Mouse (Mus musculus): Measurements from ENCODE around the gene Nbeal1.
"Not testable (repeated sequence)": the region's sequence is repeated elsewhere in the genome, so short reads cannot be mapped to it uniquely, and the experiment has no call there.

Nbeal1 gene

DNA sequence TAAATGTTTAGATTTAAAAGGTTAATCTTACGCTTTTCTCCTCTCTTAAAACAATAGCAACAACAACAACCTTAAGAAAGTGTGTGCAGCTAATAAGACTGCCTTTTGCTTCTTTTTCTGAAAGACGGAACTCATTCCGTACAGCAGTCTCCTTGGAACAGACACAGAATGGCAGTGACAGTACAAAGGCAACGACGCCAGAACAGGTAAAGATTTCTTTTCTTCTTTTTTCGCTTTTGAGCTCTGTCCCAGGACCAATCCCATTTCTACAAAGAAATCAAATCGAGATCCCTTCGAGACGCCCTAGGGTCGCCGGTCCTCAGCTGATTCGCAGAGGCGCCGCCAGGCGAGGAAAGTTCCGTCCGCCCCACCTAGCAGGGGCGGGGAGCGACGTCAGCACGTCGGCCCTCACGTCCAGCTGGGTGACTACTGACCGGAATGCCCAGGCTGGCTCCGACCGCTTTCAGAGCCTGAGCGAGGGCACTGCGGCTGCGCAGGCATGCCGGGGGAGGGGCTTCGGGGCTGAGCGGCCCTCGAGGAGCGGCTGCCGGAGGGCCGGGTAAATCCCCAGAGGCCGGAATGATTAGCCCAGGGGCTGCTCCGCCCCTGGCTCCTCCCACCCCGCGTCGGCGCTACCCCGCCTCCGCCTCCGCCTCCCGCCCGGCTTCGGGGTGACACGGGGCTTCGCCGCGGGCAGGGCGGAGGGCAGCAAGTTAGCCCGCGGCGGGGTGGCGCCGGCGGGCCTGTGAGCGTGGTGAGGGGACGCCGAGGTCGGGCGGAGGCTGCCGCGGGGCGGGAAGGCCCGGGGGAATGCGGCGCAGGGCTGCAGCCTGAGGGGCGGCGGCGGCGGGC is at the start of gene Nbeal1:
TSS of gene Nbeal1 (plus strand) at position 668 of the 852 bp plus-strand sequence.
- DNase-seq (ENCODE audit: low spot score in 2 of 2), result peak; percentile 98 to 100

DNA sequence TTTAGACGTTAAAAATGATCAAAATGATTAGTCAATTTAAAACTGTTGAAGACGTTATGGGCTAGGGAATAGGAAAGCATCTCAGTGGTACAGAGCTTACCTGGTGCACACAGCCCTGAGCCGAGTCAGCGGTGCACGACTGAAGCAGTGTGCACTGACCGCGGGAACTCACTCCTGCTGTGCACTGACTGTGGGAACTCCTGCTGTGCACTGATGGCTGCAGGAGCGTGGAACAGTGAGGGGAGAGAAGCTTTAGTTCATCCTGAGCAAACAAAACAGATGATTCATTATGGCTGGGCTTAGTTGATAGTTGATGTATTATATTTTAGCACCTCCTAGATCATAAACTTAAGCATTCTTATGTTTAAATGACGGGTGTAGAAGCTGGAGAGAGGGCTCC is 43.1 kb upstream of the Nbeal1 start:
- no peak for DNase-seq (ENCODE audit: low spot score in 2 of 2)

DNA sequence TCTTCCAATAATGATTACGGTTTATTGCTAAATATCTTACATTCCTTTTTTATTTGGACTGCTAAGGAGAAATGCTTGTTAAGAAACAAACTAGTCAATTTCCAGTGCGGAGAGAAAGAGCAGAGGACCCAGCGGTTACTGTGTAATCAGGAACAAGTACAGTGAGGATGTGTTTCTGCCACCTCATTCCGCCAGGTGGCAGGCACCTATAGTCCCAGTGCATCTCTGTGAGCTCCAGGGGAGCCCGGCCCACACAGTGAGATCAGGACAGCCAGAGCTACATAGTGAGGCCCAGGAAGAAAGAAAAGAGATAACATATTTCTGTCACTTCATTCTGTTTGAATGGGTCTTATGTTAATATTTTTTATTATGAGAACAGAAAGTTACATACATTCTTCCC is 27.7 kb upstream of the Nbeal1 start:
- no peak for DNase-seq (ENCODE audit: low spot score in 2 of 2)

- no peak for DNase-seq (ENCODE audit: low spot score in 2 of 2)
Observed at GRCm38 (mm10) chr1:60156651-60157050, 23.7 kb upstream of the Nbeal1 start.

DNA sequence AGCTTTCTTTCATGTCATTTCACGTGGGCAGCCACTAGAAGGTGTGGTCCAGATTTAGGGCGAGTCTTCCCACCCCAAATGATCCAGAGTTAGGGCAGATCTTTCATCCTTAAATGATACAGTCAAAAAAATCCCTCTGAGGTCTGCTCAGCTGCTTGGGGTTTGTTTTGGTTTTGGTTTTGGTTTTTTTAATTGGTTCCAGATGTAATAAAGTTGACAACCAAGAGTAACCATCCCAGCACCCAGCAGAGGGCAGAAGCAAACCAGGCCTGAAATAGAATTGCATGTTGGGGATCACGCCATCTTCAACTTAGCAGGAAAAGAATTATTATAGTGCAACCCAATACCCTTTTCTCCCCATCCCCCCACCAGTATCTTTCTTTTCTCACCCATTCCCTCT is 22.0 kb upstream of the Nbeal1 start:
- peak; percentile 41 to 54 for DNase-seq (ENCODE audit: low spot score in 2 of 2)

DNA sequence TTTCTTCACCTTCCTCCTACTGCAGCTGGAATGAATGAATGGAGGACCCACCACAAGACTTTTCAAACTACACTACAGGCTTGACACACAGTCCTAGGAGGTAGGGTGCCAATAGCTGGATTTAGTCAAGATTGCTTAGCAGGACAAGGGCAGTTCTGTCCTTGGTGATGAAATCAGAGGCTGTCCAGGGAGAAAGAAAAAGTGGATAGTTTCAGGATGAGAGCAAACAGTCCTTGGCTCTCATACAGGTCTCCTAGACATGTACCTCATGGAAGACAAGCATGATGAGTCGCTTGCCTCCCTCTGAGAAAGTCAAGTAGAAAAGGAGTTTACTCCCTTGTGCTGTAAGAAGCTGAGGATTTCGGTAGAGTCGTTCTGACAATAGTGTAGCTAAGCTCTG is 16.7 kb upstream of the Nbeal1 start:
- no peak for DNase-seq (ENCODE audit: low spot score in 2 of 2)

DNA sequence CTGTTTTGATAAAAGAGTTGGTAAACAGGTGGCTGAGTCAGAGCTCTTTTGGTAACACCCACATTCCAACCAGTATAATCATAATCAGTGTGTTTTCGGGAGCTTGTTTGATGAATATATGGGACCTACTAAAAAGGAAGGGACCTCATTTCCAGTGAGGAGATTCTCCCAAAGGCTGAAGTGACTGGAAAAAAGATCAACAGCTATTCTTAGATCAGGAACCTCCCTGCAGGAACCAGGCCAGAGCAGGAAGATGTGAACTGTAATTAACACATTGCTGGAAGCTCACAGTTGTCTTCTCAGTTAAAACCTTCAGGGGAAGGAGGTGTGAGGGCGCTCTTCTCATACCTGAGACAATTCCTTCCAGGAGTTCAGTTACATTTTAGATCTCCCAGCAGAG is 10.8 kb upstream of the Nbeal1 start:
- DNase-seq (ENCODE audit: low spot score in 2 of 2), result peak in 1 of 2 experiments; percentile 8

DNA sequence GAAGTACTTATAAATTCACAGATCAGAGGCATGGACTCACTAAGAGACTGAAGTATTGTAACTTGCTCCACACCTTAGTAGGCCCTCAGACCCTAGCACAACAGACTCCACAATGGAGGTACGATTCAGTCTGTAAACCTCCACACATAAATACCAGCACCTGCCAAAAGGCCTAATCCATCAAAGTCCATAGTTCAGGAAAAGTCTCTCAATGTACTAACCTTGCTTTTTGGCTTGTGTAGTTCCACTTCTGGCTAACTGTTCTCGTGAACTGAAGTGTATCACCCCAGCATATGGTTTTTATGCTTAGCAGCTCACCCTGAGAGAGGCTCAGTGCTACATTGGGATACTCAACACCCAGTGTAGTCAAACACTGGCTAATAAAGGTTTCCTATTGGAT is 10.1 kb upstream of the Nbeal1 start:
- no peak for DNase-seq (ENCODE audit: low spot score in 2 of 2)

DNA sequence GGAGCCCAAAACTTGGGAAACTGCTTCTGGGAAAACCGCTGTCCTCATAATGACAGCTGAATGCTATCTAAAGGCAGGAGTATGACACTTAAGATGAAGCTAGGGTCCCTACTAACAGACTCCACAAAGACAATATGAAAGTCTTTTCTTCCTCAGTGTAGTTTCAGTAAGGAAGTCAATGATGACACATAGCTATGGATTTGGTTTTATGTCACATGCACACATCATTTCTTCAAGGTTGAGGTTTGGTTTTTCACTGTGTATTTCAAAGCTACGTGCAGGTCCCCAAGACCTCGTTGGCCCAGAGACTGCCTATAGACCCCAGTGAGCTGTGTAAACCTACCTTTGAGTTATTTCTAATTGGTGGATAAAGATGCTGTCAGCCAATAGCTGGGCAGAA is 7.3 kb upstream of the Nbeal1 start:
- DNase-seq (ENCODE audit: low spot score in 2 of 2), result no peak

DNA sequence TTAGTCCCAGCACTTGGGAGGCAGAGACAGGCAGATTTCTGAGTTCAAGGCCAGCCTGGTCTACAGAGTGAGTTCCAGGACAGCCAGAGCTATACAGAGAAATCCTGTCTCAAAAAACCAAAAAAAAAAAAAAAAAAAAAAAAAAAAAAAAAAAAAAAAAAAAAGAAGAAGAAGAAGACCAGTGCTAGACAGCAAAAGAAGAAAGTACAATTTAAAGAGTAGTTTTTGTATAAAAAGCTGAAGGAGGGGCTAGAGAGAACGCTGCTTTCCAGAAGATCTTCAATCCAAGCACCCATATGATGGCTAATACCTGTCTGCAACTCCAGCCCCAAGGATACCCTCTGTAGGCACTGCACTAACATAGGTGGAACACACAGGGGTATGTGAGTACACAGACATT is 2.6 kb upstream of the Nbeal1 start:
- not testable (repeated sequence) for DNase-seq (ENCODE audit: low spot score in 2 of 2)

- DNase-seq (ENCODE audit: low spot score in 2 of 2), result no peak
Observed at GRCm38 (mm10) chr1:60179376-60179775, 1.0 kb upstream of the Nbeal1 start.

GRCm38 (mm10) chr1:60180784-60181221 is 404 bp downstream of the Nbeal1 start:
- DNase-seq (ENCODE audit: low spot score in 2 of 2), result peak; percentile 48 to 49

GRCm38 (mm10) chr1:60188454-60188853 is 8.1 kb downstream of the Nbeal1 start:
- no peak for DNase-seq (ENCODE audit: low spot score in 2 of 2)

DNA sequence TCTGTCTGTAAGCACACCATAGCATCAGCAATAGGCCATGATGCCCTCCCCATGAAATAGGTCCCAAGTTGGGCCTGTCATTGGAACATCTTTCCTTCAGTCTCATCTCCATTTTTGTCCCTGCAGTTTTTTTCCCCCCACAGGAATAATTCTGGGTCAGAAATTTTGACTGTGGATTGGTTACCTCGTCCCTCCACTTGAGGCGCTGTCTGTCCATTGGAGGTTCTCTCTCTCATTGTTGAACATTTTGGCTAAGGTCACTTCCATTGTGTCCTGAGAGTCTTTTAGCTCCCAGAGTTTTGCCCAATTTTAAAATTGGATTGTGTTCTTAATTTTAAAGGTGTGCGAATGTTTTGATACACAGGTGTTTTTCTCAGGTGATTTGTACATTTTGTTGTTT is 16.4 kb downstream of the Nbeal1 start:
- DNase-seq (ENCODE audit: low spot score in 2 of 2), result no peak

- no peak for DNase-seq (ENCODE audit: low spot score in 2 of 2)
Observed at GRCm38 (mm10) chr1:60199006-60199405, 18.6 kb downstream of the Nbeal1 start.

DNA sequence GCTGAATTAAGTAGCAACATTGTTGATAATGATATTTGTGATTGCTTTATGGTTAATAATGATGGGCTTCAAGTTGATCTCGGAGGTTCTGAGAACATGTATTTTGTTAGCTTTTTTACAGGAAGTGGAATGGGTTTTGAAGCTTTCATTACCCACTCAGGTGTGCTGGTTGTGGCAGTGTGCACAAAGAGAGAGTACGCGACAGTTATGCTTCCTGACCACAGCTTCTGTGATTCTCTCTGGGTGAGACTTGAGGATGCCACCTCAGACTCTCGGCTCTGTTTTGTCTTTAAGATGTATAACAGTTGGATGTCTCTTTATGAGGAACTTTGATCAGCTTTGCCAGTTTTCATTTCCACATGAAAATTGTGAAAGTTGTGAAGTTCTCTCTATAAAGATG is 55.9 kb downstream of the Nbeal1 start:
- DNase-seq (ENCODE audit: low spot score in 2 of 2), result no peak

GRCm38 (mm10) chr1:60240430-60240829 is 60.0 kb downstream of the Nbeal1 start:
- DNase-seq (ENCODE audit: low spot score in 2 of 2), result no peak

DNA sequence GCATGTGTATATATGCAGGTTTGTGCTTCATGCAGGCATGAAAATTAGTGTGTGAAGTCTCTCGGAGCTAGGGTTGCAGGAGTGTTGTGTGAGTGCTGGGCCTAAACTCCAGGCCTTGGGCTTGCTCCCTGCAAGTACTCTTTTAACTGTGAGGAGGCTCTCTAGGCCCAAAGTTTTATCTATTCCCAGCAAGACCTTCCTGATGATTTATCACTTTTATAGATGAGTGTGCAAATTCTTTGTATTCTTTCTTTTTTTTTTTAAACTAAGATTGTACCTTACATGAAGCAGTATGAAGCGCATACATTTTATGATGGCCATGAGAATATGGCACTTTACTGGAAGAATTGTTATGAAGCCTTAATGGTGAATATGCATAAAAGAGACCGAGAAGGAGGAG is 87.7 kb downstream of the Nbeal1 start:
- DNase-seq (ENCODE audit: low spot score in 2 of 2), result no peak

DNA sequence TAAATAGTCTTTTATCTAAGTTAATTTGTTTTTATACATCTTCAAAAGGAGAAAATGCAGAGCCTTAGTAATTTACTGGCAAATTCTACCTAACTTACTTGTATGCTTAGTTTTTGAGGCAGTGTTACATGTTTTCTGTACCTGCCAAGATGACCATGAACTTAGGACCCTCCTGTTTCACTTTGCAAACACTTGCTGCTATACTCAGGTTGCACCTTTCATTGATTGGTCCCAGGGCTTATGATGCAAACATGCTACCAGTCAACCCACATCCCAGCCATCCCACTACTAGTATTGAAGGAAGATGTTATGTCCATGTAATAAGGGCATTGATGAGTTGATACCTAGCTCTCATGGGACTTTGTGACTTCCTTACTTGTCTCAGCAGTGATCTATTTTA is 88.9 kb downstream of the Nbeal1 start:
- no peak for DNase-seq (ENCODE audit: low spot score in 2 of 2)

- no peak for DNase-seq (ENCODE audit: low spot score in 2 of 2)
Observed at GRCm38 (mm10) chr1:60272471-60272870, 92.1 kb downstream of the Nbeal1 start.

GRCm38 (mm10) chr1:60293921-60294320 is 113.5 kb downstream of the Nbeal1 start:
- no peak for DNase-seq (ENCODE audit: low spot score in 2 of 2)

DNA sequence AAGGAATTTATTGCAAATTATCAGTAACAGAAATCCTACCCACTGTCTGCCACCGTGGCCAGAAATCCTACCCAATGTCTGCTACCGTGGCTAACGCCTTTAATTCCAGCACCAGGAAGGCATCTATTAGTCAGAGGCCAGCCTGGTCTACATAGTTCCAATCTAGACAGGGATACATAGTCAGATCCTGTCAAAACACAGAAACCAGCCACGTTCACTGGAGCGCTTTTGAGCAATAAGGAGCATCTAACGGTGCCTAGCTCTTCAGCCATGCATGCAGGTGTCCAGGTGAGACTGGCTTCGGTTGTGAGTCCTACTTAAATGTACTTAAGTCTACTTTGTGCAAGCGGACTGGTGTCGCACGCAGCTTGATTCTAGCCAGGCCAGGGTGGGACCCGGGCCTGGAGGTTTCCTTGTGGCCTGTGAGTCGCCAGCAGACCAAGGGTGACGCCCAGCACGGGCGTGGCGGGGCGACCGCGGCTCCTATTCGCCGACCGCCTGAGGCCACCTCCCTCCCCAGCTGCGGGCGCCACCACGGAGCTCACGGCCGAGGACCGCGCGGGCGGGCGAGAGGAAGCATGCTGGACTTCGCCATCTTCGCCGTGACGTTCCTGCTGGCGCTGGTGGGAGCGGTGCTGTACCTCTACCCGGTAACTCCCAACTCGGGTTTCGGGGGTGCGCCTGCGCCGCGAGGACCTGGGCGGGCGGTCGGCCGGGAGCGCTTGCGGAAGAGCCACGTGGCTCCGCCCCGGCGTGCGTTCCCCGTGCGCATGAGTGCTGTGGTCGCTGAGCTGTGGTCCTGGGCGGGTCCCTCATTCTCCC is 162.6 kb downstream of the Nbeal1 start, which contains the start of gene Cyp20a1:
TSS of gene Cyp20a1 (plus strand) at position 516 of the 822 bp plus-strand sequence.
- DNase-seq (ENCODE audit: low spot score in 2 of 2), result peak; percentile 83 to 87
